Mouse (Mus musculus): Measurements from ENCODE around the gene Chrm3. TPM values are rescaled to one million over a fixed set of nuclear protein-coding genes. Genes with fewer than 3 reads are reported as not detected.
A peak's percentile ranks its signal among the peaks of the same experiment; 100 is the strongest.

Chrm3 gene
- total RNA-seq, 2 experiments from 2014 or later, result 42.4 to 49.2 TPM

GRCm38 (mm10) chr13:9898664-9899369, 461.8 kb downstream of the Chrm3 start:
- no peak for DNase-seq (ENCODE audit: low spot score in 2 of 2)

- no peak for DNase-seq (ENCODE audit: low spot score in 2 of 2)
Measured at GRCm38 (mm10) chr13:9897231-9897630, 463.4 kb downstream of the Chrm3 start.

DNA sequence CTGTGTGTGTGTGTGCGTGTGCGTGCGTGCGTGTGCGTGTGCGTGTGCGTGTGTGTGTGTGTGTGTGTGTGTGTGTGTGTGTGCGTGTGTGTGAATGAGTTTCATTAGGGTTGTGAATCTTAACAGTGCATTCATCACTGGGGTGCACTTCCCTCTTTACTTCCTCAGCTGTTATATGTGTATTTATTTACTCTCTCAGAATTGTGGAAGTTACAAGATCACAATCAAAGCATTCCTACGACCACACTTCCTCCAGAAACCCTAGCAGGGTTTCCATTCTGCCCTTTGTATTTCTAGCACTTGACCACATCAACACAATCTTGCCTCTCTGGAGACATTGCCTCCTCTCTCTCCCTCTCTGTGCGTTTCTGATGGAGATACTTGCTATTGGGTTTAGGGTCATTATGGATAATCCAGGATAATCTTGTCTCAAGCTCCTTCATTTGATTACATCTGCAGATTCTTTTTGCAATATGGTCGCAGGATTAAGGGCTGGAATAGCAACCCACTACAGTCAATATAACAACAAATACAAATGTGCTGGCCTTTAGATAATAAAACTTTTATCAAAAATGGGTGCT, 465.5 kb downstream of the Chrm3 start:
- no peak for DNase-seq (ENCODE audit: low spot score in 2 of 2)

- DNase-seq (ENCODE audit: low spot score in 2 of 2), result no peak
Measured at GRCm38 (mm10) chr13:9891088-9891487, 469.6 kb downstream of the Chrm3 start.

GRCm38 (mm10) chr13:9890460-9890859, 470.2 kb downstream of the Chrm3 start:
- DNase-seq (ENCODE audit: low spot score in 2 of 2), result no peak

DNA sequence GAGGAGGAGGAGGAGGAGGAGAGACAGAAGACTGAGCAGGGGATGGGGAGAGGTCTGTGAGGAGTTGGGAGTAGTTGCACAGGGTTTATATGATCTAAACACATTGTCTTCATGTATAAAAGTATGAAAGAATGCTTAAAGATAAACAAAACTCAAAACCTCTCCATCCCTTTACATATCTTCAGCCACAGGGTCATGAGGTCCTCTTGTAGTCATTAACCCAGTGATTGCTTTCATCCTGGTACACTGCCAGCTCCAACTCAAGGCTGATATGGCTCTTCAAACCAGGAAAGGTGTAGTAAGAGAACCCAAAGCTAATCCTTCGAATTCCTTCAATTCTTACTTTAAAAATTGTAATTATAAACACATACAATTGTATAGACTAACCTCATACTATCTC, 470.7 kb downstream of the Chrm3 start:
- DNase-seq (ENCODE audit: low spot score in 2 of 2), result no peak

- DNase-seq (ENCODE audit: low spot score in 2 of 2), result no peak
Measured at GRCm38 (mm10) chr13:9888284-9888683, 472.4 kb downstream of the Chrm3 start.

DNA sequence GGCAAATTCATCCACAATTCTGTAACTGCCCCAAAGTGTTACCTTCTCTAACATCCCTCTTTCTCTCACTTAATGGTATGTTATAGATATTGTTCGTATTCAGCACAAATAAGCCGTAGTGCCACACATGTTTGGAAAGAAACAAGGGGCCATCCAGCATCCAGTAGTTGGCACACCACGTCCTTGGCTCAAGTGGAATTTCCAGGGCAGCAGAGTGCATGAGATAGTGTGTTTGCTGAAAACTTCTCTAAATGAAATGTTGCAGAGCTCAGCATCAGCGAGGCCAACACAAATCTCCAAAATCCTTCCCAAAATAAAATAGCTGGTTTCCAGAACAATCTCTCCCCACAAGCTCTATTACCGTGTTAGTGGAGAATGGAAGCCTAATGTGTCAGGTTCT, 473.4 kb downstream of the Chrm3 start:
- no peak for DNase-seq (ENCODE audit: low spot score in 2 of 2)

- DNase-seq (ENCODE audit: low spot score in 2 of 2), result no peak
Measured at GRCm38 (mm10) chr13:9886465-9887135, 474.0 kb downstream of the Chrm3 start.

DNA sequence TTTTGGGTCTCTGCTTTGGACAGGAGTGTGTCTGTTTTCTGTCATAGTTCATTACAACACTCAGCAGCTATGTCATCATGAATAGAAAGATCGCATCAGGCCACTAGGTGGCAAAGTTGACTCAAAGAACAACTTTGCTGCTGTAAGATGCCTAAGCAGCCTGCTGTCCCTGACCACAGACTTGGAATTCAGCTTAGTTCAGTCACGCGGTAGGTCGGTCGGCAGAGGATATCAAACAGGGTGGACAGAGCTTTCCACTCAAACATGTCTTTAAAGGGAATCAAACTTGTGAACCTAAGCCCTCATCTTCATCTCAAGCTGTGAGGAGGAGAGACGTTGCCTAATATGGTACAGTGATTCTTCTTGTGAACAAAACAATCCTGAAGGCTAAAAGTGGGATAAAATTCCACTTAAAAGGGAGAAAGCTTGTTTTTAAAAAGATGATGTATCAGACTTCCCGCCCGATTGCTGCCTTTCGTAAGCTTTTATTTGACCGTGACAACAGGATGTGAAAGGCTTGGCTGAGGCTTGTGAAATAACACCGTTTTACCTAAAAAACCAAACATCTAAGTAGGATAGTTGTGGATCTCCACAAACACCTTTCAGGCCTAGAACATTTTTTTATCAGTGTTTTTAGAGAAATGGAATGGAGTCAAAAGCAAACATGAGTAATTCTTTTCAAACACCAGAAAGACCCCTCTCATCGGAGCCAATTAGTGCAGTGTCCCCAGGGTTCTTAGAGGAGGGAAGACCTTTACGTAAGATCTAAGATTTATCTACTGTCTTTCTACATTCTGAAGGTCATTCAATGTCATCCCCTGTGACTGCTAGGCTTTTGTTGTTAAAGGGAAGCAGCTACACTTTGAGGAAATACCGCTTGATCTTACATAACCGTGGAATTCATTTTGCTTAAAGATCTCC, 478.0 kb downstream of the Chrm3 start:
- DNase-seq (ENCODE audit: low spot score in 2 of 2), result peak; percentile 73 to 79

DNA sequence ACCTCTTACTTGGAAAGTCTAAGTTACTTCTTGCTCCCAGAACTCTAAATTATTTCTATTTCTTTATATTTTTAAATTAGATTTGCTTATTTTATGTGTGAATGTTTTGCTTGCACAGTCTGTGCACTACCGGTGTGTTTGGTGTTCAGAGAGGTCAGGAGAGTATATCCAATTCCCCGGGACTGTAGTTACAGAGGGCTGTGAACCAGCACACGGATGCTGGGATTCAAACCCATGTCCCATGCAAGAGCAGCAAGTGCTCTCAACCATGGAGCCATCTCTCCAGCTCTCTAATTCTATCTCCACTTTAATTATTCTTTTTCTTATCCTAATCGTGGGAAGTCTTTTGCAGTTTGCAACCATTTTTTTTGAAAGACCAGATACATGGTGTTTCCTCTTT, 478.7 kb downstream of the Chrm3 start:
- DNase-seq (ENCODE audit: low spot score in 2 of 2), result no peak

DNA sequence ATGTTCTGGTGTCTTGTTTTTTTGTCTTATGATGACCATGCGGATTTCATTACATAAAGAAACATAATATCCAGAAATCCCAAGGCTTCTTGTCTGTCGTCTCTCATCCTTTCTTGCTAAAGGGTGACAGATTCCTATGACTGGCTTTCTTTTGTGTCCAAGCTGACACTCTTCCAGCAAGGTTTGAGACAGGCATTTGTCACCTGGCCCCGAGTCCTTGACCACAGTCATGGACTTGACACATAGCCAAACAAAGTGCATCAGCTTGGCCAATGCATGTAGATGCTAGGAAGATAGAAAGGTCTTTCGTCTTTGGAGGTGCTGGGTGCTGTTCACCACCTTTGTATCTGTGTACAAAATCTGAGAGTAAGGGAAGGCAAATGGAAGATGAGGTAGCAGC, 480.2 kb downstream of the Chrm3 start:
- no peak for DNase-seq (ENCODE audit: low spot score in 2 of 2)

- no peak for DNase-seq (ENCODE audit: low spot score in 2 of 2)
Measured at GRCm38 (mm10) chr13:9878596-9879010, 482.0 kb downstream of the Chrm3 start.

DNA sequence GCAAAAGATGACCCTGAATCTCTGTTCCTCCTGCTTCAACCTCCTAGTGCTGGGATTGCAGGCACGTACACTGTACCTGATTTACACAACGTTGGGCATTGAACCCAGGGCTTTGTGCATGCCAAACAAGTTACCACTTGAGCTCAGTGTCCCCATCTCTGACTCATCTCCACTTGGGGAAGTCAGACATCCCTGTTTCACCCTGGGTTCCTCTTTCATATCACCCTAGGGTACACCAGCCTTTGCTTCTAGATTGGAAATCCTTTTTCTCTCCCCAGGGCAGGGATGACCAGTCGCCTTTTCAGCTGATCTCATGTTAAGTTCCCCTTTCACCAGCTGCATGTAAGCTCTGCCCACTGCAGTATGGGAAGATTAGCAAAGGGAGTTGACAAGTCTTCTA, 487.3 kb downstream of the Chrm3 start:
- no peak for DNase-seq (ENCODE audit: low spot score in 2 of 2)

DNA sequence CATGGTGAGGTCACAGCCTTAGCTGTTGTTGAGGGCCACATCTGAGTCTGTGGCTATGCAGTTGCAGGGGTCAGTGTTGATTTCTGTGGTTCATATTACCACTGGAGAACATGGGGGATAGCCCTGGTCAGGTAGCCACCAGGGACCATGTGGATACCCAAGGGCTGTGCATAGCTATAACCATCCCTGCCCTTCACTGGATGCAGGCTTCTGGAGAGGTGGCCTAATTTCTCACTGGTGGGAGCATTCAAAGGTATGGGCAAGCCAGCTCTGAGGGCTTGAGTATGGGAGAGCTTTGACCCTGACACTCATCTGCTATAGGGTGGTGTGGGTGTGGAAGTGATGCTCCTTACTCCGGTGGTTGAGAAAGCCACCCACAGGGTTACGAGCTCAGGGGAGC, 494.5 kb downstream of the Chrm3 start:
- DNase-seq (ENCODE audit: low spot score in 2 of 2), result no peak

DNA sequence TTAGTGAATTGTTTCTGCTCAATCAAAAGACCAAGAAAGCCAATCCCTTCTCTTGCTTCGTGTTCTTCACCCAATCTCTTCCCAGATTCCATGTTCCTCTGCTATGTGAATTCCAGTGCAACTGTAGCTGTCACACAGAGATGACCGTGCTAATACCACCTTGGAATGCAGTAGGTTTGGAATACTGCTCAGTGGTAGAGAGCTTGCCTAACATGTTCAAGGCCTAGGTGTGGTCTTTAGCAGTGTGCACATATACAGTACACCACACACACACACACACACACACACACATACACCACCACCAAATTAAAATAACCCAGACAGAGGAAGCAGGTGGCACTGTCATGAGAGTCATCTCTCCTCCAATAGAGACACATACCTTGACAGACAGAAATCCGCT, 513.1 kb downstream of the Chrm3 start:
- DNase-seq (ENCODE audit: low spot score in 2 of 2), result no peak

DNA sequence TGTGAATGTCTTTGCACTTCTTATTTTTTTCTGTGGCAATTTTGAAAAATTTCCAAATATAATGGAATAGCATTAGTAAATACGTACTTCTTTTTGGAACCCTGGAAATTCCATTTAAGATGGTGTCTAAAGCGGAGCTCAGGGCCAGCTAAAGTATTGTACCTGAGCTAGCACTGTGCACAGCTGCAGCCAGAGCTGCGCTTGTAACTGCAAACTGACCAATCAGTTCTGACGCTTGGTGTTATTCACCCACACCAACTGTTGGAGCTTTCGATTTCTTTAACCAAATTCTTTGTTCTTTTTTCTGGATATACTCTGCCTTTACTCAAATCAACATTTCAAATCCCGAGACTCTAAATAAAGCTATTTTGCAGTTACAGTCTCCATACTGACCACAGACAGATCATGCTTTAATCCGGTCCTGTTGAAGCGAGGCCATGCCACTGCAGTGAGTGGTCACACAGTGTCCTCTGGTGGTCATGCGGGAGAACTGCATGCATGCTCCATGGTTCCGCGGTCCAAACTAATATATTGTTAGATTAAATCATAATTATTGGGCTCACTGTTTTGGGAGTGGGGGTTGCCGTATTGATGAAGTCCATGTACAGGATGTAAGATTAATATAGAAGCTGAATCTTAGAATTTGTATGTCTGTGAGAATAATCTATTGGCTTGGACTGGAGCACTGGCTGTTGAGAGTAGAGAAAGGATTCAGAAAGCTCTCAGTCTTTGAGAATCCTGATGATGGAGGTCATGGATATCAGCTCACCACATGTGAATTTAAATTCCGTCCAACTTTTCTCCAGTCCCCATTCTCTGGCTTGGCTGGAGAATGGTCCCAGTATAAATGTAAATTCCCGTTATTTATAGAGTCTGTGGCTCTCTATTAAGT, 513.9 kb downstream of the Chrm3 start:
- DNase-seq (ENCODE audit: low spot score in 2 of 2), result peak; percentile 74

DNA sequence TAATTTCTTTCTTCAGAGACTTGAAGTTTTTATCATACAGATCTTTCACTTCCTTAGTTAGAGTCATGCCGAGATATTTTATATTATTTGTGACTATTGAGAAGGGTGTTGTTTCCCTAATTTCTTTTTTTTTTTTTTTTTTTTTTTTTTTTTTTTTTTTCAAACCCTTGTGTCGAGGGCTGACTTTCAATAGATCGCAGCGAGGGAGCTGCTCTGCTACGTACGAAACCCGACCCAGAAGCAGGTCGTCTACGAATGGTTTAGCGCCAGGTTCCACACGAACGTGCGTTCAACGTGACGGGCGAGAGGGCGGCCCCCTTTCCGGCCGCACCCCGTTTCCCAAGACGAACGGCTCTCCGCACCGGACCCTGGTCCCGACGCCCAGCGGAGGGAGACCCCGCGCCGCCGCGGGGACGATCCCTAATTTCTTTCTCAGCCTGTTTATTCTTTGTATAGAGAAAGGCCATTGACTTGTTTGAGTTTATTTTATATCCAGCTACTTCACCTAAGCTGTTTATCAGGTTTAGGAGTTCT, 526.4 kb downstream of the Chrm3 start:
- DNase-seq (ENCODE audit: low spot score in 2 of 2), result peak; percentile 55 to 67

DNA sequence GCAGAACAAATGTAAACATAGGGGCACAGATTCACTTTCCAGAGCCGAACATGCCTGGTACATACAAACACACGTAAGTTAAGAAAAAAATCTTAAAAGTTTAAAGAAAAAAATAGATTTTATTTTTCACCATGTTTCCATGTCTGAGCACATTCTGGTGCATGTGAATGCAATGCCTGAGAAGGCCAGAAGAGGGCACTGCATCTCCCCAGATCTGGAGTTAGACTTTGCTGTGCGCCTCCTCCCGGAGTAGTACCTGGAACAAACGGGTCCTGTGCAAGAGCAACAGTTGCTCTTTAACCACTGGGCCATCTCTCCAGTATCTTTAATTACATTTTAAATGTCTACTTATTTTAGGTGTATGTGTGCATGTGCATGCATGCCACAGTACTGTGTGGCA, 534.4 kb downstream of the Chrm3 start:
- DNase-seq (ENCODE audit: low spot score in 2 of 2), result peak; percentile 23 to 36
